Mouse (Mus musculus) 3134 (cell line): ENCODE results near the gene Tepsin.

Source experiments
- DNase-seq: peaks from one replicate; pipeline ENCODE4 v3.0.0-alpha.2; 2011; ENCODE audit warnings: low spot score; ENCODE audit not compliant: insufficient read length; ENCODE audit errors: extremely low read depth

The Tepsin gene

DNA sequence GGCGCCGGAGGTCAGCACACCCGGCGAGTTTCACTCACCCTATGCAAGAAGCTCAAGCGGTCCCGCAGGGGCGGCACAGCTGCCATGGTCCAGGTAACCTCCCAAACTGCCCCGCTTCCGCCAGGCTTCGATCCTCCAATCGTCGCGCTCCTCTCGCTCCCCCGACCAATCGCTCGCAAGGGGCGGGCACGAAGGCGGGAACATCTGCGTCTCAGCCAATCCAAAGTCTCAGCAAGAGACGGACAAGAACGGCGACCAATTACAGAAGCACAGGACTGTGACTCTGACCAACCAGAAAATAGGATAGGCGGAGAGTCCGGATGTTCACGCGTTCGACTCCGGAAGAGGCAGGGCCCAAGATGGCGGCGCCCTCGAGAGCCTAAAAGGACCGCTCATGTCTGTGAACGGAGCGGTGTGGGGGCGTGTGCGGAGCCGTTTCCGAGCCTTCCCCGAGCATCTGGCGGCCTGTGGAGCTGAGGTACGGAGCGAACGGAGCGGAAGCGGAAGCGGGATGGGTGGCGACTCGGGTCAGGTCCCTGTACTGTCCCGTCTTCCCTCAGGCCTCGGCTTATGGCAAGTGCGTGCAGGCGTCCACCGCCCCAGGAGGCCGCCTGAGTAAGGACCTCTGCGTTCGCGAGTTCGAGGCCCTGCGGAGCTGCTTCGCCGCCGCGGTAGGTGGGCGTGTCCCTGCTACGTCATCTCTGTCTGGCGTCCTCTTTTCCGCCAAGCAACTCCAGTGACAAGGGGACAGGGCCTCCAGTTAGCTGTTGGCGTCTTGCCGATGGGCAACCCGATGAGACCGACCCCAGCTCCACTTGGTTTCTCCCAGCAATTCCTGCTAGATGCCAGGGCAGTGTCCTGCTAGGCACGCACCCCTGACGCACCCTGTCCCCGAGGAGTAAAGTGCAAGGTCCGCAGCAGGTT lies at the start of gene Tepsin, which contains the start of gene Ndufaf8:
Tepsin (minus strand) TSS at position 144 of the 924 bp plus-strand sequence.
Ndufaf8 (plus strand) TSS at position 341 of the 924 bp plus-strand sequence.
- peak; percentile 98 for DNase-seq

DNA sequence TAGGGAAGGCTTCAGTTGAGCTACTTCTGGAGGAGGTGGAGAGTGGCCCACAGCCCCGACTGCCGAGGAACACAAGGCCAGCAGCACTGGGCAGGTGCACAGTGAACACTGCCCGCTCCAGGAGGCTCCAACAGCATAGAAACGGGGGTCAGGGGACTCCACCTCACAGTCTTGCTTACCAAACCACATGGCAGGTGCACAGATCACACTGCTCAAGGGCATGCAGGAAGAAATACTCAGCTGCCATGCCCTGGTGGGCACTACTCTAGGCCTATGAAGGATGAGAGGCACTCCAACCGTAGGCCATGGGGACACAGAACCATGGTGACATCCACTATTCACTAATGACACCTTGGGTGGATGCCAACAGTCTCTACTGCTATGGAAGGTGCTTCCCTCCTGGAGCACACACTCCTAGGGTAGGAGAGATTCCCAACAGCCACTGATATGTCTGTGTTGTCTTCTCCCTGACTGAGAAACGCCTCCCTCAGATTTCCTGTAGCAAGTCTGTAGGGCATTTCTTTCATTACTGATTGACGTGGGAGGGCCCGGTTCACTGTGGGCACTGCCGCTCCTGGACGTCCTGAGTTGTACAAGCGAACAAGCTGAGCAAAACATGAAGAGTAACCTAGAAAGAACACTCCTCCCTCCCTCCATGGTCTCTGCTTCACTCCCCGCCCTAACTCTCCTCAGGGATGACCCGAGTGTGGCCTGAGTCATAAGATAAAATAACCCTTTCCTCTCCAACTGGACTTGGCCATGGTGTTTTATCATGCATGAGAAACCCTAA lies 45.4 kb upstream of the Tepsin start:
- DNase-seq = no peak

DNA sequence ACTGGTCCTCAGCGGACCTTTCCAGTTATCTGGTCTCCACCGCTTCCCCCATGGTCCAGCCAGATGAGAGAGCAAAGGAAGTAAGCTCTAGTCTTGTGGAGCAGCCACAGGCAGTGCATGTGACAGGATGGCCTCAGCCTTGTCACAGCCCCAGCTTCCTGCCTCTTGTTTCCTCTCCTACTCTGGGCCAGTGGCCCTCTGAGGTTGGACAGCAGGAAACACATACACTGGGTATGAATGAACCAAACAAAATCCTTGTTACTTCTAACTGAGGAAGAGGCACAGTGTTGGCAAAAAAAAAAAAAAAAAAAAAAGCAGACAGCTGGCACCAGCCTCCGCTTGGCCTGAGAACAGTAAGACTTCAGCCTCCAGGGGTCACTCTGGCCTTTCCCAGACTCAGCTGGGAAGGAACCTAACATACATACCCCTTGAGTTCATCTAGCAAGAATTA lies 44.1 kb upstream of the Tepsin start:
- DNase-seq = no peak

DNA sequence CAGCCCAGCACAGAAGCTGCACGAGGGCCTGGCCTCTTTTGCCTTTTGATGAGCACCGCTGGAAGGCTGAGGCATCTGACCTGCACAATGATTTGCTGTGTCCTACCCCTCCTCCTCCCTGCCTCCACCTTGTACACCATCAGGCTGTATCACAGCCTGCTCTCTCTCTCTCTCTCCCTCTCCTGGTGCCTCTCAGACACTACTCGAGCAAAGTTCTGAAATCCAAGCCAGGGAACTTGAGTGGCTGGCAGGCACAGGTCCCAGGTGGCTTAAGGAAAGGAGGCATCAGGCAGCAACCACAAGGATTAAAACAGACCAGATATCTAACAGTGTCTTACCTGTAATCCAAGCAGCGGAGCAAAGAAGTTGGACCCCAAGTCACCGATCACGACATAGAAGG lies 41.7 kb upstream of the Tepsin start:
- no peak for DNase-seq

DNA sequence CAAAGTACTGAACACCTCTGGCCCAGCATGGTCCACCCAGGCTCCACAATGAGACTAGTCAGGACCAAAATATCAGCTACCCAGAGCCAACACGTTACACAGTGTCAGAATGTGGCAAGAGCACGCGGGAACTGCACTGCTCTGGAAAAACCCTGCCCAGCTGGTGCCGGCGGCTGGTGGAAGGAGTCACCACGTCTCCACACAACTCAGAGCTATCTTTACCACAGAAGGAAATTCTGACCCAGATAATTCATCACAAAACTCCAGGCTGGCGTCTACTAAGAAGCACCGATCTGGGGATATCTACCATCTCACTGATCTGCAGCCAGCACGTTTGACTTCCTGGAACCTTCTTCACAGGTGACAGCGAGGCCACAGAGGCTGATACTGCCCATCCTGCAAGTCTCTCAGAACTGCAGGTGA lies 40.8 kb upstream of the Tepsin start:
- no peak for DNase-seq

DNA sequence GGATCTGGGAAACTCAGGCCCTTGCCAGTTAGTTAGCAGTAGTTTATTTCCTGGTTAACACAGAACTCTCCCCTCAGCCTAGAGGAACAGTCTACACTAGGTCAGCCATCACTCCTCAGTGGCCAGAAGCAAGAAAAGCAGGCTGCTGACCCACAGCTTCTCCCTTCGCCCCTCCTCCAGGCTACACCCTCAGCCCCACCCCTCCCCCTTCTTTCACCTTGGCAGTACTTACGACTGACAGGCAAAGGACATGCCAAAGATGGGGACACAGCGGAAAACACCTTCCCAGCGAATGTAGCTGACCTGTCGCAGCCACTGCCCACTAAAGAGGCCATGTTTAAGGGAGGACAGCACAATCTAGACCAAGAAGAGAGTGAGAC lies 39.1 kb upstream of the Tepsin start:
- DNase-seq = no peak

DNA sequence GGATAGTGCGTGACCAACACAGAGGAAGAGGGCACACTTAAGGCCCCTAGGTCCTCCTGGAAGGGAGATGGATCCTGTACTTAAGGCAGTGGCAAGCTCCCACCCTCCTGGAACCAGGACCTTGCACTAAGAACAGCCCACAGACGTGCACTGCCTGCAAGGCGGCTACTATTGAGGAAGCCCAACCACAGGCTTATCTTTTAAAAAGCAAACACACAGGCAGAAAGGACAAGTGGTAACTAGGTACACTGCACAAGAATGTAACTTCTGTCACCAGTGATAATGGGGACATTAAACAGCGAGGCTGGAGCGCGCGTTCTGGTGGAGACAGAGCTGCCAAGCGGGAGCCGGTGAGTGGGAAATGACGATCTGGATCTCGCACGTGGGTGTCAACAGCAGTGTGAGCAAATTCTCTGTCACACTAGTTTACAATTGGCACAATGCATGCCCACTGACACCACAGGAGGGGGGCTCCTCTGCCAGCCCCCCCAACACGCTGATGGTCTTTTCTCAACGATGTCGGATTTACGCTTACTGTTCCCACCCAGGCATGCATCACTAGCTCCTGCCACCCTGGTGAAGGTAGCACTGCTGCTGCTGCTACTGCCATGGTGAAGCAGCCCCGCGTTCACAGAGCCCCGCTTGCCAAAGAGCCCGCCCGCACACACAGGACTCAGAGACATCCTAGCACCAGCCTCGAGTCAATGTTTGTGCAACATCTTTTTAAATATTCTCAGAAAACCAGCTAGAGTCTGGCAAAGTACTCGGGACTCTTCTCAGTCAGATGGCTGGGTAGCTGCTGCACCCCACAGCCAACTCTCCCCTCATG lies 38.5 kb upstream of the Tepsin start:
- DNase-seq = no peak

DNA sequence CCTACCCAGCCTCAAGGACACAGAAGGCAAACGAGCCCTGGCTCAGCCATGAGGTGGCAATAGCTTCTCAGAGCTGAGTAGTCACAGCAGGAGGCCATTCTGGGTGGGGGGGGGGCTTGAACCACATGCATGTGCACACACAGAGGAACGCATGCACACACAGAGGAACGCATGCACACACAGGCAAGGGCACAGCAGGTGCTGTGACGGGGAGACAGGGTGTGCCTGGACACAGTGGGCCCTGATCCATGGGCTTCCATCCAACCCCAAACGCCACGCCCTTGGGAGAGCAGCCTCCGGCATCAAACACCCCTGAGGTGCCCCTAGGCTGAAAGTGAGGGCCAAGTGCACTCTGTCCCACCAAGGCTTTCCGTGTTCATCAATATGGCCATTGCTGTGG lies 37.7 kb upstream of the Tepsin start:
- DNase-seq = no peak

DNA sequence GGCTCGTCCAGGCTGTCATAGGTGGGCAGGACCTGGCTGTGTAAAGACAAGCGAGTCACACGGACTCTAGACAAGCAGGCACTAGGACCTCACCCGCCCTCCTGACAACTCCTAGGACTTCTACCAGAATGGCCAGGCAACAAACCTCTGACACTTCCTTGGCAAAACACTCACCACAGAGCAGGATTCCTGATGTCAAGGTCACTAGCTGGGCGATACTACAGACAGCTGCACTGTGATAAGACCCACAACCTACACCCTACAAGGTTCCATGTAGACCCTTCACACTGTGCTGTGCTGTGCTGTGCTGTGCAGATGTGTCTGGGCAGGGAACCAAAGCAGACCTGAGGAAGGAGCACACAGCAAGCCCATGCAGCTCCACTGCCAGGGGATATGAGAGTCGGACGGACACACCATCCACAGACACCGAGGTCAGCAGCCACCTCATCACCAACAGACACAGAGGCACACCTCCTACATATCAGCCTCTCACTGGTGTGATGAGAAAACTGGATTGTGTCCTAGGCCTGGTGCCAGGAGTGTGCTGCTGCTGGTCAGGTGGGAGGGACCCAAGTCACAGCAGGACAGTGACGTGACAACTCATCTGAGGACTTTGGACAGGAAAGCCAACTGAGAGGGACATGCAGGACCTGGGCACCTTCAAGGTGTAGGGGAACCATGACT lies 36.5 kb upstream of the Tepsin start:
- DNase-seq = no peak

DNA sequence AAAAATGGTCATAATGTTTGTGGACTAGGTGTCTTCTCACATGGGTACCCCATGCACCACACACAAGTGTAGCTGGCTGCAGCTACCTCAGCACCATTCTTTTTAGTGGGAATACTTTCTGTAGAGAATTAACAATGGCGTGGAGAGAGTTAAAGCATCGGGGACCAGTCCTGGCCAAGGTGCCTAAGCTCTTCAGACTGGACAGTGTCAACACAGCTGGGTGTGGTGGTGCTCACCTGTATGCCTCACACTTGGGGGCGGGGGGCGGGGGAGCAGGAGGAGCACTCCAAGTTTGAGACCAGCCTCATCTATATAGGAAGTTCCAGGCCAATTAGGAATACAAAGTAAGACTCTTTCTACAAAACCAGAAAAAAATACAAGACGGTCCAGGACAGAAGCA lies 35.6 kb upstream of the Tepsin start:
- no peak for DNase-seq

DNA sequence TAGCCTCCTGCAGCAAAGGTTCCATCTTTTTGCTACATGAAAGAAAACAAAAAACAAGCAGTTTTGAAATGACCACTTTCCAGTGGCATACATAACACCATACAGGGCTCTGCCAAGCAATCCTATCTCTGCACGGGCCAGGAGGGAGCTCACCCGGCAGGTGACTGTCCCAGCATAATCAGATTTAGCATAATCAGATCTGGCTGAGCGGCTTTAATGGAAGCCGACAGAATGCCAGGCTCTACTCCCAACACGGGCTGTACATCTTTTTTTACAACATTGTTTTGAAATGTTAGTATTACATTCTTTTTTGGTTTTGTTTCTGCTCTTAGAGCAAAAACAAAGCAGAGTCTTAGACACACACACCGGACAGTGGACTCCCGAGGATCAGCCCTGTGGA lies 30.8 kb upstream of the Tepsin start:
- DNase-seq = no peak

DNA sequence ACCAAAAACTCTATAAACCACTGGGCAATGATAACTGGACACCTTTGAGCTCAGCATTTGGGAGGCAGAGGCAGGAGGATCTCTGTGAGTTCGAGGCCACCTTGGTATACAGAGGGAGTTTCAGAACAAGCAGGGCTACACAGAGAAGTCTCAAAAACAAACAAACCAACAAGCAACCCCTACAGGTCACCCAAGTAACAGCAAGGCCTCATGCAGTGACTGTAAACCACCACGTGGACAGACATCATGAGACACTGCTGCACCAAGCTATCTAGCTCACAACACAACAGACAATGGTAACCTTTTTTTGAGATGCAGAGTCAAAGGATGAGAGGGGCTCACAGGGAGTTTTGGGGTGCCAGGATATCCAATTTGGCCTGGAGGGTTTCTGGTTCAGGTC lies 28.3 kb upstream of the Tepsin start:
- DNase-seq = no peak

DNA sequence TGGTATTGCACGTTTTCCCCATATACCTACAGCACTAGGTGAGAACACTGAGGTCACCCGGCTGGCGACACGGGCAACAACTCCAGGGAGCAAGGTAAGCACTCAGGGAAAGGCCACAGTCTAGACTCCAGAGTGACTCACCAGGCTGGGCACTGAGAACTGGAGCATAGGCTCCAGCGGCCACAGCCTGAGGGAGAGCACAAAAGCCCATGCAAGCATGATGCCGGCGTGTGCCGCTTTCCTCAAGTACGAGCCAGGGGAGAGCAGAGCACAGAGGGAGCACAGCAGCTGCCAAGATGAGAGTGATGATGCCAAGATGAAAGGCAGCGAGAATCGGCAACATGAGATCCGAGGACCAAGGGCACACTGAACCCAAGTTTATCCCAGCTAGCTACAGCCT lies 23.6 kb upstream of the Tepsin start:
- DNase-seq = no peak

DNA sequence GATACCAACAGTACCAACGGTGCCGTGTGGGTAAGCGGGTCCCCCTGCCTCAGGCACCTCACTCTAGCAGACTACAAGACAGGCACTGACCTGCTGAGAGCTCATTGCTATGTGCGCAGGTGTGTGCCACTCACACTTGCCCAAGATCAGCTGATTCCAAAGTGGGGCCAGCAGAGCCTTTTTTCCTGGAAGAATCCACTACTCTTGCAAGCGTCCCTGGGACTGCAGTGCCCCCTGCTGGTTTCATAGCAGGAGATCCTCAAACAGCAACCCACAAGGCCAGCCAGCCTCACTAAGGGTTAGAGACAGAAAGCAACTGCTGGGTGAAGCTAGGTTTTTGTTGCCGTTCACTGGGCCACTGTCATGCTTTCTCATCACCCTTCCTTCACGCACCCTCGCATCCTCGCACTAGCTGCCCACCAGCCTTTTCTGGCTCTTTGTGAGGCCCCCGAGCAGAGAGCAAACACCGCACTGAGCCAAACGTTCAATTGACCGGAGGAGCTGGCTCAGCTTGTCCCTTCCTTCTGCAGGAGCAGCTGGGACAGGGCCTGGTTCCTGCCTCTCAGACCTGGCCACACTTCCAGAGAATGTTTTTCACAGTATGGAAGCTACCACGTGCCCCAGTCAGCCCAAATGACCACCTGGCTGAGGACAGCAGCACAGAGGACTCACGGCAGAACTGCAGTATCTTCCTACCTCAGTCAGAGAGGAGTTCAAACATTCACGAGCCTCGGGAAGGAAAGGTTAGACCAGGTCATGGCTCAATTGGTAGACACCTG lies 22.3 kb upstream of the Tepsin start:
- DNase-seq = no peak

DNA sequence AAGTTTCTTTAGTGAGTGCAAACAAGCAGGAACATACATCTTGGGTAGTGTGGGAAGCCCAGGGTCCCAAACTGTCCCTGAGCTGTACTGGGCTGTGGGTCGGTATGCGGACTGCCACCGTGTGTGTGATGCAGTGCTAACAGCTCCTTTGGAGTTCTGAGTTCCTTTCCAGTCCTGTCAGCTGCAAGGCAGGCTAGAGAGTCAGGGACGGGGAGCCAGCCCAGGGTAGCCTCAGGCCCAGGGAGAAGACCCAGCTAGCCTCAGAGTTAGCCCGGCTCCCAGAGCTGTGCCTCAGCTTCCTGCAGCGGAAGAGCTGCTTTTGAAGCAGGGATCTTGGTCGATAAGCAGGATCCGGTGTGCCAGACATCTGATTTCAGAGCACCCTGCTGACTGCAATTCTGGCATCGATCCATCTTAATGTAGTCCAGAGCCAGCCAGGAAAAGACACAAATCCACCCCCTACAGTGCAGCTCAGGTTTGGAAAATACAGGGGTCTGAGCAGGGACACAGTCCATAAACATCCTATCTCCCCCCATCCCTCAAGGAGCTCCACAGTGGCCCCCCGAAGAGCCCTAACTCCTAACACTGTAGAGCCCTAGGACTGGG lies 21.5 kb upstream of the Tepsin start:
- no peak for DNase-seq

DNA sequence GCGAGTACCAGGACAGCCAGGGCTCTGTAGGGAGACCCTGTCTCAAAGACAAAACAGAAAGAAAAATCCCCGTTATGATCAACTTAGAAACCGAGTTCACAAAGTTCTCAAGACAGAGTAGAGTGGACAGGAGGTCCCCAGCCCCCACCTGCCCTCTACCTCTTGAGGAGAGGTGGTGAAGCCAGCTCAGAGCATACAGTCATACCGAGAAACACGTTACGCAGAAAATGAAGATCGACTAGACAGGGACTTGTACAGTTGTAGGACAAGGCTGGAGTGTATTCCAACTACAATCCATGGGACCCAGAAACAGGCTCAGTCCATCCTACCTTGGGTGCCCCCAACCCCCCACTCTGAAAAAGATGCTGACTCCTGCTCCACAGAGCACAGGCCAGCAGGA lies 20.6 kb upstream of the Tepsin start:
- no peak for DNase-seq

DNA sequence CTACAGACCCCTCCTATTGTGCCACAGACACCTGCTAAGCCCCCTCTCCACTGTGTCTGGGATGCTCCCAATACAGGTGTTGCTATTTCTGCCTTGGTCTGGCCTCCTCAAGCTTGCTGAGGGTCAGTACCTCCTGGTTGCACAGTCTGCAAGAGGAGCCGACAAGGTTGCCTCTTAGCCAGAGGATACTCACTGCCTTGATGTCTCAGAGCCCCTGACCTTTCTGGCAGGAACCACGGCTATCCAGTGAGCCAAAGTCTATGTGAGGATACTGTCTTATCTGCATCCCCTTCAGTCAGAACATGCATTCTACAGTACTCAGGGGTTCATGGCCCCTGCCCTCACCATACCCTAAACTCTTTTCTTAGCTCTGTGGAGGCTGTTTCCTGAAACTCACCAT lies 19.1 kb upstream of the Tepsin start:
- no peak for DNase-seq

DNA sequence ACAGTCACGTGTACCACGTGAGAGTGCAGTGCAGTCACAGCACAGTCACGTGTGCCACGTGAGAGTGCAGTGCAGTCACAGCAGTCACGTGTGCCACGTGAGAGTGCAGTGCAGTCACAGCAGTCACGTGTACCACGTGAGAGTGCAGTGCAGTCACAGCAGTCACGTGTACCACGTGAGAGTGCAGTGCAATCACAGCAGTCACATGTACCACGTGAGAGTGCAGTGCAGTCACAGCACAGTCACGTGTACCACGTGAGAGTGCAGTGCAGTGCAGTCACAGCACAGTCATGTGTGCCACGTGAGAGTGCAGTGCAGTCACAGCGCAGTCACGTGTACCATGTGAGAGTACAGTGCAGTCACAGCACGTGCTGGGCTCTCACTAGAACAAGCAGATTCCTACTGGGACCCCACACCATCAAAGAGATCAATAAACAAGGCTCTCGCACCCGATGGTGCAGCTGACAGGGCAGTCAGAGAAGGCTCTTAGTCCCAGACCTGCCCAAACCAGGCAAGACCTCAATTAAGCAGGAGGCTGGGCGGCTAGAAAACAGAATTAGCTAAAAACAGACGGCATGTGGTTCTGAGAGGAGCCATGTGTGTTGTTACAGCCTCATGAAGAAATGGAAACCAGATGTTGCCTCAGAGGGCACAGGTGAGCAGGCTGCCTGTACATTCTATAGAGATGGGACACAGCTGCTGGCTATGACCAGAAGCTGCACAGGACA lies 16.1 kb upstream of the Tepsin start:
- no peak for DNase-seq
